Mouse (Mus musculus): ENCODE data around the gene Ube2t. TPM values are rescaled to one million over a fixed set of nuclear protein-coding genes. Genes with fewer than 3 reads are reported as not detected.

Gene Ube2t
- polyA plus RNA-seq, 1 experiment, result 2.3 TPM

- TF ChIP-seq CTCF (IDR thresholded peaks at IDR 0.05; ENCODE audit: extremely low read depth, insufficient read depth, low read length) (no peak), POLR2A (IDR thresholded peaks at IDR 0.05; ENCODE audit: extremely low read depth, insufficient read depth, low read length) (no peak)
- H3K4me3 ChIP-seq (ENCODE audit: insufficient read depth, low read length), result no peak overlapping the region
Measured at GRCm38 (mm10) chr1:135005696-135006095, 43.3 kb downstream of the Ube2t start.

GRCm38 (mm10) chr1:135009833-135010232 is 47.5 kb downstream of the Ube2t start:
- H3K27ac ChIP-seq (ENCODE audit: insufficient read depth, low read length), result no peak overlapping the region
- peaks cover 3% of the 10 kb centered on the region for H3K4me1 ChIP-seq (ENCODE audit: control insufficient read depth, insufficient read depth, low read length)
- TF ChIP-seq POLR2A (IDR thresholded peaks at IDR 0.05; ENCODE audit: extremely low read depth, insufficient read depth, low read length) (no peak), CTCF (IDR thresholded peaks at IDR 0.05; ENCODE audit: extremely low read depth, insufficient read depth, low read length) (no peak)
- no peak overlapping the region for H3K4me3 ChIP-seq (ENCODE audit: insufficient read depth, low read length)

More at GRCm38 (mm10) chr1:135005696-135006095, 43.3 kb downstream of the Ube2t start:
- Histone ChIP-seq H3K4me1 (ENCODE audit: control insufficient read depth, insufficient read depth, low read length) (peaks cover 3% of the 10 kb centered on the region; the same call in 1 of the 2 replicates), H3K27ac (ENCODE audit: insufficient read depth, low read length) (no peak overlapping the region)

- TF ChIP-seq POLR2A (IDR thresholded peaks at IDR 0.05; ENCODE audit: extremely low read depth, insufficient read depth, low read length), result no peak
- TF ChIP-seq CTCF (IDR thresholded peaks at IDR 0.05; ENCODE audit: extremely low read depth, insufficient read depth, low read length), result no peak
- Histone ChIP-seq H3K27ac (ENCODE audit: insufficient read depth, low read length) (no peak overlapping the region), H3K4me3 (ENCODE audit: insufficient read depth, low read length) (no peak overlapping the region), H3K4me1 (ENCODE audit: control insufficient read depth, insufficient read depth, low read length) (peaks cover 3% of the 10 kb centered on the region)
Measured at GRCm38 (mm10) chr1:135011912-135012311, 49.5 kb downstream of the Ube2t start.

- H3K4me3 ChIP-seq (ENCODE audit: insufficient read depth, low read length), result no peak overlapping the region
- TF ChIP-seq POLR2A (IDR thresholded peaks at IDR 0.05; ENCODE audit: extremely low read depth, insufficient read depth, low read length), result no peak
- TF ChIP-seq CTCF (IDR thresholded peaks at IDR 0.05; ENCODE audit: extremely low read depth, insufficient read depth, low read length), result no peak
- peaks cover 3% of the 10 kb centered on the region for H3K4me1 ChIP-seq (ENCODE audit: control insufficient read depth, insufficient read depth, low read length)
- H3K27ac ChIP-seq (ENCODE audit: insufficient read depth, low read length), result no peak overlapping the region
Measured at GRCm38 (mm10) chr1:135012472-135012871, 50.1 kb downstream of the Ube2t start.

DNA sequence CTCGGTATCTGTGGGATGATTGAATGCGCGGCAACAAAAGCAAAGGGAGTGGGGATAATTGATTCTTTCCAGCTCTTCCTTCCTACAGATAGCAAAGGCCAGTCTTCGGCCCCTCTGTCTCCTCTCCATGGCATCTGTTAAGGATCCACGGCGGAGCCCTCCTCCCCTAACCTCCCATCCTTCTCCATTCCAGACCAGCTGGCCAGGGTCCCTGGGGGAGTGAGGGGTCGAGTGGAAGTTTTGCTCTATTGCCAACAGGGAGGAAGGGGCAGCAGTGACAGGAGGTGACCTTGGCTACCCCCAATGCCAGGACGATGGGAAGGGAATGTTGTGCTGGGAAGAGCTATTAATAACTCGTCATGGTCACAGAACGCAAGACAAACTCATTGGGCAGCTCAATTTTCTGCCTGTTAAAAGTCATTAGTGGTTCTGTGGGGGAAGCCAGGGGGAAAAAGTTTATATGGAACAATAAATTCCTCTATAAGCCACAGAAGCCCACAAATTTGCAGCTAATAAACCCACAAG is 52.6 kb downstream of the Ube2t start:
- no peak overlapping the region for H3K27ac ChIP-seq (ENCODE audit: insufficient read depth, low read length)
- TF ChIP-seq CTCF (IDR thresholded peaks at IDR 0.05; ENCODE audit: extremely low read depth, insufficient read depth, low read length) (no peak), POLR2A (IDR thresholded peaks at IDR 0.05; ENCODE audit: extremely low read depth, insufficient read depth, low read length) (no peak)

GRCm38 (mm10) chr1:135016907-135017655 is 54.7 kb downstream of the Ube2t start:
- Histone ChIP-seq H3K4me1 (ENCODE audit: control insufficient read depth, insufficient read depth, low read length) (peaks cover 4% of the 10 kb centered on the region), H3K4me3 (ENCODE audit: insufficient read depth, low read length) (no peak overlapping the region), H3K27ac (ENCODE audit: insufficient read depth, low read length) (no peak overlapping the region)
- TF ChIP-seq POLR2A (IDR thresholded peaks at IDR 0.05; ENCODE audit: extremely low read depth, insufficient read depth, low read length), result no peak
- TF ChIP-seq CTCF (IDR thresholded peaks at IDR 0.05; ENCODE audit: extremely low read depth, insufficient read depth, low read length), result no peak

More for the DNA sequence above, 52.6 kb downstream of the Ube2t start:
- Histone ChIP-seq H3K4me1 (ENCODE audit: control insufficient read depth, insufficient read depth, low read length) (peaks cover 7% of the 10 kb centered on the region), H3K4me3 (ENCODE audit: insufficient read depth, low read length) (no peak overlapping the region)

DNA sequence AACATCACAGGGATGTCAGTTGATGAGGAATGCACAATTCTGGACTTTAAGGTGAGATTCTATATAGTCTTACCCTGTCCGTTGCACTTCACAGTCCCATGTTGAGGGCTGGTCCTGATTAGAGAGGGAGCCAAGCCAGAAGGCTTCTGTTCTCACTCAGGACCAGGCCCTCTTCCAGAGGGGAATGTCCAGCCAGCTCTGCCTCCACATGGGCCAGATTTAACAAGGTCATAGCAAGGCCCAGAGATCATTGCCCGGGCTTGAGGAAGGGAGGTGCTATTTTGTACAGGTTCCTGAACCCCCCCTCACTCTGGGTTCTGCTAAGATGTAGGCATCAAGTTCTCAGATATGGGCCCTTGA is 55.3 kb downstream of the Ube2t start:
- H3K27ac ChIP-seq (ENCODE audit: insufficient read depth, low read length), result no peak overlapping the region
- H3K4me3 ChIP-seq (ENCODE audit: insufficient read depth, low read length), result no peak overlapping the region
- H3K4me1 ChIP-seq (ENCODE audit: control insufficient read depth, insufficient read depth, low read length), result peaks cover 4% of the 10 kb centered on the region
- TF ChIP-seq CTCF (IDR thresholded peaks at IDR 0.05; ENCODE audit: extremely low read depth, insufficient read depth, low read length), result no peak
- TF ChIP-seq POLR2A (IDR thresholded peaks at IDR 0.05; ENCODE audit: extremely low read depth, insufficient read depth, low read length), result no peak

DNA sequence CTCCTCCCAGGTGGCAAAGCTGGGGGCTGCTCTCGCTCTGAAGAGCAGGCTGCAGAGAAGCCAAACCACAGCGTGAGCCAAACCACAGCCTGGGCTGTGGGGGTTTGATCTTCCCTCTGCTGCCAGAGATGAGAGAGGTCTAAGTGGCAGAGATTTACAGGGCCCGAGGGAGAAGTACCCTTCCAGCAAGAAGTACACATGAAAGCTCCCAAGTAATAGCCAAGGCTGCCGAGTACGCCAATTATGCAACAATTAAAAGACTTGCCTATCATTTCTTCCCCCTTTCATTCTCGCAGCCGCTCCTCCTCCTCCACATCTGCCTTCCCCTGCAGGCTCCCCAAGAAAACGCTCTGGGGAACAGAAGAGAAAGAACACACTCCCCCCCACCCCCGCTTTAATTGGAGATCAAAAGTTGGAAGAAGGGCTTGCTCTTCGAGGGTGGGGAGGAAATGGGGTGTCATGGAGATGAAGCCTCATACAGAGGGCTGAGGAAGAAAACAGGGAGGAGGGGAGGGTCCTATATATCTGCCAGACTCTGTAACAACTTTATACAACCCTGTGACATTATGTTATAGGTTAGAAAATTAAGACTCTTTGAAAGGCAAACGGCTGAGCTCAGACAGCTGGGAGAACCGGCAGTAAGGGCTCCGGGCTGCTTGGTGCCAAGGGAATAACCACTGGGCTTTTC is 56.9 kb downstream of the Ube2t start:
- Histone ChIP-seq H3K4me3 (ENCODE audit: insufficient read depth, low read length) (no peak overlapping the region), H3K27ac (ENCODE audit: insufficient read depth, low read length) (0 out of 2 replicates have a peak overlapping the region, but pooled peaks have one; percentile 24), H3K4me1 (ENCODE audit: control insufficient read depth, insufficient read depth, low read length) (peaks cover 4% of the 10 kb centered on the region)
- TF ChIP-seq CTCF (IDR thresholded peaks at IDR 0.05; ENCODE audit: extremely low read depth, insufficient read depth, low read length) (no peak), POLR2A (IDR thresholded peaks at IDR 0.05; ENCODE audit: extremely low read depth, insufficient read depth, low read length) (no peak)

- Histone ChIP-seq H3K4me1 (ENCODE audit: control insufficient read depth, insufficient read depth, low read length) (peaks cover 4% of the 10 kb centered on the region), H3K27ac (ENCODE audit: insufficient read depth, low read length) (no peak overlapping the region), H3K4me3 (ENCODE audit: insufficient read depth, low read length) (no peak overlapping the region)
- no peak for TF ChIP-seq CTCF (IDR thresholded peaks at IDR 0.05; ENCODE audit: extremely low read depth, insufficient read depth, low read length)
- TF ChIP-seq POLR2A (IDR thresholded peaks at IDR 0.05; ENCODE audit: extremely low read depth, insufficient read depth, low read length), result no peak
Measured at GRCm38 (mm10) chr1:135019775-135020167, 57.4 kb downstream of the Ube2t start.

All from cortical plate, adult 2 months (tissue).